Mouse (Mus musculus) embryonic fibroblast, embryonic 13.5 days (primary cell): ENCODE results near the gene Gm10392.

Experiments
- CTCF ChIP-seq: IDR thresholded peaks from 2 replicates; pipeline ENCODE4 v1.5.1; 2011; ENCODE audit warnings: mild to moderate bottlenecking, control low read depth, low read length, moderate library complexity, borderline replicate concordance; ENCODE audit not compliant: insufficient read depth
- POLR2A ChIP-seq: IDR thresholded peaks from 2 replicates; pipeline ENCODE4 v1.6.1; 2011; ENCODE audit warnings: low read depth, mild to moderate bottlenecking, control low read depth, low read length, moderate library complexity

DNA sequence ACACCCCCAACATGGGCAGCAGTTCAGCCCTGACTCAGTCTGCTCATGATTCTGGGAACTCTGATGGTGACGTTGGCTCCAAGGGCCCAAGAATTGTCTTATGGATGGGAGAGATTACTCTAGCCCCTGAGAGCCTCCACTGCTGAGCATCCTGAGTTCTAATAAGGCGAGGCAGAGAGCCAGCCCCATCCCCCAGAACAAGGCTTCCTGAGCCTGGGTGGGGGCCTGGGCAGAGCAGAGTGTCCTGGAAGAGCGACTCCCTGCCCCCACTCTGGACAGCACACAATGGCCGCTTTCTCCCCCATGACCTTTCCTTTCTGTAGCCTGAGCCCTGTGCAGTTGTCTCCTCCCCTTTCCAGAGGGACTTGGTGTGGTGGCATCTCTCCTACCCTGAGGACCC, 21.1 kb downstream of the Gm10392 start:
- TF ChIP-seq POLR2A = no peak
- TF ChIP-seq CTCF = no peak
